Mouse (Mus musculus) G1E (cell line): ENCODE results near the gene Sdk1.

Experiments used
- CTCF ChIP-seq: IDR thresholded peaks from 2 replicates; pipeline ENCODE4 v1.5.1; 2012; ENCODE audit warnings: low read depth, low read length, inconsistent platforms, mixed read lengths
- GATA1 ChIP-seq: IDR thresholded peaks from 2 replicates; pipeline ENCODE4 v1.6.1; 2012; ENCODE audit warnings: borderline replicate concordance, low read length, inconsistent platforms, mixed read lengths
- POLR2AphosphoS5 ChIP-seq: IDR thresholded peaks from 2 replicates; pipeline ENCODE4 v1.6.1; 2012; ENCODE audit warnings: low read depth, low read length, inconsistent platforms; ENCODE audit not compliant: insufficient replicate concordance
- TAL1 ChIP-seq: conservative IDR thresholded peaks from 2 replicates; pipeline ENCODE4 v1.6.1; 2012; ENCODE audit warnings: low read depth, low read length, inconsistent platforms, mixed read lengths

- TF ChIP-seq POLR2AphosphoS5: no peak
- TF ChIP-seq CTCF: no peak
- no peak for TF ChIP-seq GATA1
- TF ChIP-seq TAL1: no peak
Measured at GRCm38 (mm10) chr5:141413013-141413412, 171.7 kb downstream of the Sdk1 start.
